Mouse (Mus musculus): ENCODE results near the gene Gga2. TPM values are rescaled to one million over a fixed set of nuclear protein-coding genes. Genes with fewer than 3 reads are reported as not detected.

Gga2 gene
- total and polyA plus RNA-seq, 3 experiments = 29.5 to 95.3 (median 30.1) TPM

DNA sequence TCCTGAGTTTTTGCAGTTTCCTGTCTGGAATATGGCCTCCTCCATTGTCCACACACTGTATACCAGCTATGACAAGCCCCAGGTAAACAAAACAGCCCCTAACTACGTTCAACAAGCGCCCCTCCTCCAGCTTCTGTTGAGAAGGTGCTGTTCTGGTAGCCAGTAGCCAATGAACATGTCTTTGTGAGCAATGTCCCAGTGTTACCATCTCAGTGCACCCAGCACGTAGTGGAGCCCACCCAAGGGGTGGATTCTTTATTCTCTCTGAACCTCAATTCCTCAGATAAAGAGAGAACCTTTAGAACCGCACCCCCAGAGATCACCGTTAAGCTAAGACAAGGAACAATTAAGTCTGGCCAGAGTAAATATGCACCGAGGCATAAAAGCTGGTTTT is 752 bp downstream of the Gga2 start:
- H3K27me3 ChIP-seq (ENCODE audit: control insufficient read depth in 1 of 2, insufficient read depth in 2 of 2, low read length in 2 of 2) = no peaks in the 10 kb centered on the region
- peak overlapping the region; percentile 59 to 86 for H3K4me3 ChIP-seq (ENCODE audit: control insufficient read depth in 1 of 2, insufficient read depth in 1 of 2, low read depth in 2 of 2, low read length in 2 of 2)
- peak overlapping the region; percentile 87 for H3K9ac ChIP-seq (ENCODE audit: control insufficient read depth, low read depth, low read length, poor library complexity, severe bottlenecking)
- no peaks in the 10 kb centered on the region for H3K9me3 ChIP-seq (replicated peaks; ENCODE audit: insufficient read depth, low read length)
- H3K79me2 ChIP-seq (ENCODE audit: control insufficient read depth, insufficient read depth, low read length, poor library complexity) = peaks cover 30% of the 10 kb centered on the region
- H3K4me1 ChIP-seq (ENCODE audit: control insufficient read depth in 1 of 2, insufficient read depth in 2 of 2, low read length in 2 of 2) = peaks cover 16 to 26% of the 10 kb centered on the region in 2 experiments
- TF ChIP-seq POLR2AphosphoS2 (IDR thresholded peaks at IDR 0.05; ENCODE audit: low read length) (no peak), TBP (IDR thresholded peaks at IDR 0.05; ENCODE audit: low read depth, low read length) (no peak), CTCF (IDR thresholded peaks at IDR 0.05 in 2 of 3, conservative IDR thresholded peaks at IDR 0.05 in 1 of 3; ENCODE audit: control insufficient read depth in 1 of 3, insufficient read depth in 1 of 3, low read depth in 2 of 3, low read length in 3 of 3, poor library complexity in 1 of 3, severe bottlenecking in 1 of 3) (no peak), CHD1 (IDR thresholded peaks at IDR 0.05; ENCODE audit: low read depth, low read length) (no peak), POLR2A (IDR thresholded peaks at IDR 0.05; ENCODE audit: control insufficient read depth in 1 of 2, insufficient read depth in 1 of 2, low read depth in 1 of 2, low read length in 2 of 2, poor library complexity in 1 of 2) (no peak), E2F4 (IDR thresholded peaks at IDR 0.05; ENCODE audit: borderline replicate concordance, low read depth, low read length) (no peak), TCF12 (IDR thresholded peaks at IDR 0.05; ENCODE audit: low read depth, low read length) (no peak), MXI1 (IDR thresholded peaks at IDR 0.05; ENCODE audit: low read depth, low read length) (no peak), MYB (IDR thresholded peaks at IDR 0.05; ENCODE audit: low read depth, low read length) (no peak), UBTF (IDR thresholded peaks at IDR 0.05; ENCODE audit: borderline replicate concordance, insufficient read depth, low read depth, low read length) (no peak)
- H3K36me3 ChIP-seq (ENCODE audit: control insufficient read depth in 1 of 2, insufficient read depth in 2 of 2, low read length in 2 of 2) = peaks cover 0 to 26% of the 10 kb centered on the region in 2 experiments; a peak in 2 of 4 replicates
- H3K27ac ChIP-seq (ENCODE audit: control insufficient read depth, low read depth, low read length) = peak overlapping the region; percentile 57
- DNase-seq (ENCODE audit: low read depth, low spot score) = no peak

DNA sequence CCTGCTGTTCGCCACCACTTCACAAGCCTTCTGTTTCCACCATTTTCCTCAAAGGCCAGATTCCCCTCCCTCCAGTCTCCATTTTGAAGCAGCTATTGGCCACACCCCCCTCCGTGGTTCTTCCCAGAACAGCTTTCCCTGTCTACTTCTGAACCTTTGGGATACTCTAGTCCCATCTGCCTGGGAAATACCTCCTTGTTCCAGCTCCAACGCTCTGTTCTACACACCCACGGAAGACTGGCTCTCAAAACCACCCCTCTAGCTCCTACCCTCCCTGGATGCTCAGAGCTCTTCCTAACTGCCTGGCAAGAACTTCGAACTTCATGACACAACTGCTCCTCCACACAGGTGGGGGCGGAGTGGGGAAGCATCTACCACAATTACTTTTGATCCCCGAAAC is 2.0 kb downstream of the Gga2 start:
- Histone ChIP-seq H3K27me3 (ENCODE audit: control insufficient read depth in 1 of 2, insufficient read depth in 2 of 2, low read length in 2 of 2) (no peaks in the 10 kb centered on the region), H3K79me2 (ENCODE audit: control insufficient read depth, insufficient read depth, low read length, poor library complexity) (peaks cover 34% of the 10 kb centered on the region), H3K4me1 (ENCODE audit: control insufficient read depth in 1 of 2, insufficient read depth in 2 of 2, low read length in 2 of 2) (peaks cover 19 to 35% of the 10 kb centered on the region in 2 experiments), H3K9me3 (replicated peaks; ENCODE audit: insufficient read depth, low read length) (no peaks in the 10 kb centered on the region), H3K4me3 (ENCODE audit: control insufficient read depth in 1 of 2, insufficient read depth in 1 of 2, low read depth in 2 of 2, low read length in 2 of 2) (peak overlapping the region in 1 of 2 experiments; percentile 86; a peak in 1 of 4 replicates), H3K36me3 (ENCODE audit: control insufficient read depth in 1 of 2, insufficient read depth in 2 of 2, low read length in 2 of 2) (peaks cover 0 to 33% of the 10 kb centered on the region in 2 experiments; a peak in 2 of 4 replicates), H3K27ac (ENCODE audit: control insufficient read depth, low read depth, low read length) (peak overlapping the region; percentile 70), H3K9ac (ENCODE audit: control insufficient read depth, low read depth, low read length, poor library complexity, severe bottlenecking) (no peak overlapping the region)
- TF ChIP-seq EP300 (IDR thresholded peaks at IDR 0.05; ENCODE audit: low read depth in 1 of 2, low read length in 2 of 2) (no peak), POLR2A (IDR thresholded peaks at IDR 0.05; ENCODE audit: control insufficient read depth in 1 of 2, insufficient read depth in 1 of 2, low read depth in 1 of 2, low read length in 2 of 2, poor library complexity in 1 of 2) (no peak), TAL1 (IDR thresholded peaks at IDR 0.05; ENCODE audit: low read length) (no peak), ELF1 (IDR thresholded peaks at IDR 0.05; ENCODE audit: low read depth, low read length) (no peak), ZMIZ1 (IDR thresholded peaks at IDR 0.05; ENCODE audit: low read depth, low read length) (no peak), USF2 (IDR thresholded peaks at IDR 0.05; ENCODE audit: borderline replicate concordance in 1 of 2, insufficient read depth in 1 of 2, low read depth in 1 of 2, low read length in 2 of 2) (no peak), ZNF384 (IDR thresholded peaks at IDR 0.05; ENCODE audit: low read depth, low read length) (no peak), CHD1 (IDR thresholded peaks at IDR 0.05; ENCODE audit: low read depth, low read length) (no peak), USF1 (IDR thresholded peaks at IDR 0.05; ENCODE audit: low read depth, low read length) (no peak), SMC3 (IDR thresholded peaks at IDR 0.05; ENCODE audit: low read depth, low read length) (no peak), MAFK (IDR thresholded peaks at IDR 0.05; ENCODE audit: borderline replicate concordance, low read depth, low read length) (no peak), CTCF (IDR thresholded peaks at IDR 0.05 in 2 of 3, conservative IDR thresholded peaks at IDR 0.05 in 1 of 3; ENCODE audit: control insufficient read depth in 1 of 3, insufficient read depth in 1 of 3, low read depth in 2 of 3, low read length in 3 of 3, poor library complexity in 1 of 3, severe bottlenecking in 1 of 3) (no peak), MEF2A (IDR thresholded peaks at IDR 0.05; ENCODE audit: extremely low read depth, insufficient replicate concordance, low read depth, low read length, poor library complexity, severe bottlenecking) (no peak), RCOR1 (IDR thresholded peaks at IDR 0.05; ENCODE audit: low read depth, low read length) (no peak), RAD21 (IDR thresholded peaks at IDR 0.05; ENCODE audit: low read depth, low read length) (no peak), MYB (IDR thresholded peaks at IDR 0.05; ENCODE audit: low read depth, low read length) (no peak), BHLHE40 (IDR thresholded peaks at IDR 0.05; ENCODE audit: borderline replicate concordance, low read depth, low read length) (no peak)
- no peak for DNase-seq (ENCODE audit: low read depth, low spot score)

Measured in MEL (cell line).